Mouse (Mus musculus): ENCODE measurements at regions not wholly inside any gene's neighbourhood (a gene's known extent, or its start where the extent isn't known, plus 50 kb on each side); places are given as distances from the start of the nearest gene placed in this dataset.

- Histone ChIP-seq H3K9me3 (ENCODE audit: control insufficient read depth, low read length) (no peaks in the 10 kb centered on the region), H3K9ac (ENCODE audit: low read depth, low read length, severe bottlenecking) (peak overlapping the region; percentile 47), H3K4me2 (replicated peaks; ENCODE audit: low read depth, low read length, severe bottlenecking) (peak overlapping the region; percentile 56), H3K4me3 (replicated peaks; ENCODE audit: low read length) (peak overlapping the region; percentile 24), H3K27me3 (ENCODE audit: control insufficient read depth, insufficient read depth, low read length) (no peaks in the 10 kb centered on the region), H3K4me1 (ENCODE audit: control insufficient read depth, insufficient read depth, low read length) (peaks cover 23% of the 10 kb centered on the region), H3K27ac (replicated peaks; ENCODE audit: low read depth, low read length) (peak overlapping the region; percentile 83), H3K36me3 (ENCODE audit: control insufficient read depth, insufficient read depth, low read length) (no peaks in the 10 kb centered on the region)
- DNase-seq (ENCODE audit: low spot score) = peak; percentile 79
- TF ChIP-seq POLR2A (IDR thresholded peaks at IDR 0.05; ENCODE audit: borderline replicate concordance, extremely low read depth, insufficient read depth, insufficient read length) = no peak
- ATAC-seq (ENCODE audit: low FRiP score, low read depth) = peak; percentile 86
- WGBS = 32% methylated on average over 29 of the region's 32 CpGs
These were observed 138.3 kb upstream of the Med13l start for GRCm38 (mm10) chr5:118421884-118422821.

DNA sequence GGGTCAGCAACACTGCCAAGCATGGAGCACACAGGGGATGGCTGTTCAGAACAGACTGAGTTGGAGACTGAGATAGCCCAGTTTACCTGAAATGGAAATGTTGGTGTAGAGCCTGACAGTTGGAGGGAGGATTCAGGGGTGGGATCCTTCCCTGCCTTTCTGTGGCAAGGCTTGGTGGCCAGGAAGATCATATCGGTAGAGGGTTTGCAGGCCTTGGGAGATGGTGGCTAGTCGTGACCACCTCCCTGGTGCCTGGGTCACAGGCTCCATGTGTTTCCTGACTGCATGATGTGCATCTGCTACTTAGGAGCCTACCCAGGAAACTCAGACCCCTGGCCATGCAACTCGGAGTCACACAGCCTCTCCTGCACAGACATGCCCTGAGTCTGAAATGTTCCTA, 136.3 kb upstream of the Med13l start:
- Histone ChIP-seq H3K27ac (replicated peaks; ENCODE audit: low read depth, low read length) (no peak overlapping the region; the same call in 1 of the 2 replicates), H3K27me3 (ENCODE audit: control insufficient read depth, insufficient read depth, low read length) (no peaks in the 10 kb centered on the region), H3K4me1 (ENCODE audit: control insufficient read depth, insufficient read depth, low read length) (peaks cover 23% of the 10 kb centered on the region), H3K9ac (ENCODE audit: low read depth, low read length, severe bottlenecking) (no peak overlapping the region), H3K4me3 (replicated peaks; ENCODE audit: low read length) (no peak overlapping the region), H3K9me3 (ENCODE audit: control insufficient read depth, low read length) (no peaks in the 10 kb centered on the region), H3K4me2 (replicated peaks; ENCODE audit: low read depth, low read length, severe bottlenecking) (no peak overlapping the region), H3K36me3 (ENCODE audit: control insufficient read depth, insufficient read depth, low read length) (no peaks in the 10 kb centered on the region)
- no peak for TF ChIP-seq POLR2A (IDR thresholded peaks at IDR 0.05; ENCODE audit: borderline replicate concordance, extremely low read depth, insufficient read depth, insufficient read length)
- WGBS = 66% methylated on average over 3 of the region's 3 CpGs
- ATAC-seq (ENCODE audit: low FRiP score, low read depth) = no peak
- no peak for DNase-seq (ENCODE audit: low spot score)

GRCm38 (mm10) chr5:118424764-118425568, 135.5 kb upstream of the Med13l start:
- Histone ChIP-seq H3K4me3 (replicated peaks; ENCODE audit: low read length) (no peak overlapping the region), H3K9ac (ENCODE audit: low read depth, low read length, severe bottlenecking) (0 out of 2 replicates have a peak overlapping the region, but pooled peaks have one; percentile 7), H3K27ac (replicated peaks; ENCODE audit: low read depth, low read length) (peak overlapping the region; percentile 70), H3K4me2 (replicated peaks; ENCODE audit: low read depth, low read length, severe bottlenecking) (no peak overlapping the region), H3K9me3 (ENCODE audit: control insufficient read depth, low read length) (no peaks in the 10 kb centered on the region), H3K4me1 (ENCODE audit: control insufficient read depth, insufficient read depth, low read length) (peaks cover 23% of the 10 kb centered on the region), H3K36me3 (ENCODE audit: control insufficient read depth, insufficient read depth, low read length) (no peaks in the 10 kb centered on the region), H3K27me3 (ENCODE audit: control insufficient read depth, insufficient read depth, low read length) (no peaks in the 10 kb centered on the region)
- no peak; the same call in 1 of the 2 replicates for ATAC-seq (ENCODE audit: low FRiP score, low read depth)
- peak; percentile 76 for DNase-seq (ENCODE audit: low spot score)
- WGBS = 37% methylated on average over 9 of the region's 9 CpGs
- no peak for TF ChIP-seq POLR2A (IDR thresholded peaks at IDR 0.05; ENCODE audit: borderline replicate concordance, extremely low read depth, insufficient read depth, insufficient read length)

DNA sequence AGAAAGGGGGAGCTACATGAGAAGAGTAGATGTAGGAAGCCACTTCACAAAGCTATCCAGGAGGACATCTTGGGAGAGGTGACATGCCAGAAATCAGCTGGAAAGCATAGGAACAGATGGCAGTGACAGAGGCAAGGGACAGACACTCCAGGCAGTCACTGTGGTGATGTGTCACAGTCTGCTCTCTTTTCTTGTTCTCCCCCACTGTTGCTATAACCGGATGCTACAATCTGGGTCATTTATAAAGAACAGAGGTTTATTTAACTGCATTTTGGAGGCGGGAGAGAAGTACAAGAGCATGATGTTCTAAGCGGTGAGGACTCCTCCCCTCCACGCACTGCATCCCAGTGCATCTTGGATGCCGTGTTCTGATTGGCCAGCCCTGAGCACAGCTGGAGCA, 133.8 kb upstream of the Med13l start:
- H3K4me1 ChIP-seq (ENCODE audit: control insufficient read depth, insufficient read depth, low read length) = peaks cover 22% of the 10 kb centered on the region
- DNase-seq (ENCODE audit: low spot score) (no peak), ATAC-seq (ENCODE audit: low FRiP score, low read depth) (no peak)
- no peak overlapping the region for H3K27ac ChIP-seq (replicated peaks; ENCODE audit: low read depth, low read length)
- no peak overlapping the region for H3K4me3 ChIP-seq (replicated peaks; ENCODE audit: low read length)
- WGBS = 54% methylated on average over 5 of the region's 5 CpGs
- H3K9ac ChIP-seq (ENCODE audit: low read depth, low read length, severe bottlenecking) = no peak overlapping the region
- H3K4me2 ChIP-seq (replicated peaks; ENCODE audit: low read depth, low read length, severe bottlenecking) = no peak overlapping the region
- no peaks in the 10 kb centered on the region for H3K36me3 ChIP-seq (ENCODE audit: control insufficient read depth, insufficient read depth, low read length)
- H3K27me3 ChIP-seq (ENCODE audit: control insufficient read depth, insufficient read depth, low read length) = no peaks in the 10 kb centered on the region
- no peak for TF ChIP-seq POLR2A (IDR thresholded peaks at IDR 0.05; ENCODE audit: borderline replicate concordance, extremely low read depth, insufficient read depth, insufficient read length)
- H3K9me3 ChIP-seq (ENCODE audit: control insufficient read depth, low read length) = no peaks in the 10 kb centered on the region
